Mouse (Mus musculus) intestine, postnatal 0 days (tissue): Measurements from ENCODE around the gene Srp54a. TPM values are rescaled to one million over a fixed set of nuclear protein-coding genes. Genes with fewer than 3 reads are reported as not detected.
A peak's percentile ranks its signal among the peaks of the same experiment; 100 is the strongest.

Experiments used
- ATAC-seq: fragments of 200-750 bp; cut with Nextera tagmentation; 2 replicates; pipeline ENCODE4 v1.8.0; 2017; ENCODE audit warnings: mild to moderate bottlenecking, moderate TSS enrichment, moderate library complexity
- H3K27ac ChIP-seq: fragments of 300-500 bp; sonication (generic); 2 replicates; pipeline ENCODE4 v1.5.1; 2014; ENCODE audit warnings: mild to moderate bottlenecking, low read depth, low read length, moderate library complexity
- H3K27me3 ChIP-seq: fragments of 300-500 bp; sonication (generic); replicated peaks from 2 replicates; pipeline ENCODE4 v1.6.1; 2014; ENCODE audit warnings: low read length, mixed read lengths; ENCODE audit not compliant: control insufficient read depth, insufficient read depth
- H3K36me3 ChIP-seq: fragments of 300-500 bp; sonication (generic); 2 replicates; pipeline ENCODE4 v1.6.1; 2014; ENCODE audit warnings: mild to moderate bottlenecking, moderate library complexity; ENCODE audit not compliant: control insufficient read depth, insufficient read depth
- H3K4me1 ChIP-seq: fragments of 300-500 bp; sonication (generic); replicated peaks from 2 replicates; pipeline ENCODE4 v1.6.1; 2014; ENCODE audit warnings: antibody characterized with exemption, low read length, mixed read lengths; ENCODE audit not compliant: control insufficient read depth, insufficient read depth
- H3K4me2 ChIP-seq: fragments of 300-500 bp; sonication (generic); replicated peaks from 2 replicates; pipeline ENCODE4 v1.6.1; 2014; ENCODE audit warnings: low read depth, mild to moderate bottlenecking, moderate library complexity
- H3K4me3 ChIP-seq: fragments of 300-500 bp; sonication (generic); 2 replicates; pipeline ENCODE4 v1.5.1; 2014; ENCODE audit warnings: low read depth, low read length
- H3K9ac ChIP-seq: fragments of 300-500 bp; sonication (generic); 2 replicates; pipeline ENCODE4 v1.6.1; 2014; ENCODE audit warnings: mild to moderate bottlenecking, low read depth, low read length
- H3K9me3 ChIP-seq: fragments of 300-500 bp; sonication (generic); 2 replicates; pipeline ENCODE4 v1.6.1; 2016; ENCODE audit warnings: mixed run types; ENCODE audit not compliant: control insufficient read depth
- CTCF ChIP-seq: sonication (generic); IDR thresholded peaks from 2 replicates; pipeline ENCODE4 v1.5.1; 2016; ENCODE audit warnings: low read depth, mild to moderate bottlenecking, control low read depth, antibody characterized with exemption, moderate library complexity
- WGBS: fragments of 180-500 bp; shearing (Covaris S2); extraction: QIAGEN DNeasy Blood & Tissue Kit; methylation state at CpG from one replicate; pipeline ENCODE4 v1.1.7; 2014; 5-methylcytosine and 5-hydroxymethylcytosine counted together
- polyA plus RNA-seq: library from polyadenylated mRNA; unstranded; fragments of >200 nt; fragmentation: Nextera tagmentation; extraction: Ambion mirVana; gene quantifications from 2 replicates; pipeline ENCODE4 v1.2.1, GENCODE M21; 2015

The Srp54a gene
- polyA plus RNA-seq, 1 experiment from 2014 or later, result 107 TPM

- H3K4me3 ChIP-seq, result no peak overlapping the region
- no peak overlapping the region for H3K9ac ChIP-seq
- no peaks in the 10 kb centered on the region for H3K4me1 ChIP-seq
- peaks cover 12% of the 10 kb centered on the region for H3K36me3 ChIP-seq
- no peaks in the 10 kb centered on the region for H3K27me3 ChIP-seq
- 28% methylated on average over 2 of the region's 2 CpGs for WGBS
- TF ChIP-seq CTCF, result 0 out of 2 replicates have a peak, but pooled peaks have one; percentile 24
- H3K9me3 ChIP-seq, result no peaks in the 10 kb centered on the region
- no peak overlapping the region for H3K4me2 ChIP-seq
- peak; percentile 10; the same call in 1 of the 2 replicates for ATAC-seq
- H3K27ac ChIP-seq, result no peak overlapping the region
These were observed 25.4 kb upstream of the Srp54a start for GRCm38 (mm10) chr12:55054551-55055241.

GRCm38 (mm10) chr12:55056703-55057102 is 23.4 kb upstream of the Srp54a start:
- no peak for TF ChIP-seq CTCF
- H3K9me3 ChIP-seq, result no peaks in the 10 kb centered on the region
- ATAC-seq, result no peak
- 62% methylated on average over 2 of the region's 2 CpGs for WGBS
- no peak overlapping the region for H3K4me2 ChIP-seq
- no peaks in the 10 kb centered on the region for H3K27me3 ChIP-seq
- no peak overlapping the region for H3K9ac ChIP-seq
- H3K27ac ChIP-seq, result no peak overlapping the region
- peaks cover 9% of the 10 kb centered on the region for H3K36me3 ChIP-seq
- no peak overlapping the region for H3K4me3 ChIP-seq
- no peaks in the 10 kb centered on the region for H3K4me1 ChIP-seq

- H3K9me3 ChIP-seq, result no peaks in the 10 kb centered on the region
- H3K4me2 ChIP-seq, result no peak overlapping the region
- H3K36me3 ChIP-seq, result peaks cover 9% of the 10 kb centered on the region
- H3K9ac ChIP-seq, result no peak overlapping the region
- 65% methylated on average over 6 of the region's 6 CpGs for WGBS
- no peak for ATAC-seq
- no peaks in the 10 kb centered on the region for H3K27me3 ChIP-seq
- no peak for TF ChIP-seq CTCF
- no peak overlapping the region for H3K4me3 ChIP-seq
- no peak overlapping the region for H3K27ac ChIP-seq
- no peaks in the 10 kb centered on the region for H3K4me1 ChIP-seq
These were observed 21.0 kb upstream of the Srp54a start for GRCm38 (mm10) chr12:55058865-55059615.

- no peak overlapping the region for H3K4me3 ChIP-seq
- no peak for ATAC-seq
These were observed 20.2 kb upstream of the Srp54a start for GRCm38 (mm10) chr12:55059812-55060211.

GRCm38 (mm10) chr12:55060212-55060898 is 19.7 kb upstream of the Srp54a start:
- TF ChIP-seq CTCF, result no peak
- H3K4me3 ChIP-seq, result no peak overlapping the region
- no peak overlapping the region; the same call in 1 of the 2 replicates for H3K27ac ChIP-seq
- no peak for ATAC-seq
- no peaks in the 10 kb centered on the region for H3K9me3 ChIP-seq
- H3K4me2 ChIP-seq, result no peak overlapping the region
- peaks cover 9% of the 10 kb centered on the region for H3K36me3 ChIP-seq
- no peaks in the 10 kb centered on the region for H3K27me3 ChIP-seq
- WGBS, result 58% methylated on average over 6 of the region's 6 CpGs
- no peaks in the 10 kb centered on the region for H3K4me1 ChIP-seq
- H3K9ac ChIP-seq, result no peak overlapping the region

More at GRCm38 (mm10) chr12:55059812-55060211, 20.2 kb upstream of the Srp54a start:
- Histone ChIP-seq H3K27ac (no peak overlapping the region), H3K27me3 (no peaks in the 10 kb centered on the region), H3K9ac (no peak overlapping the region), H3K4me2 (no peak overlapping the region), H3K4me1 (no peaks in the 10 kb centered on the region), H3K36me3 (peaks cover 9% of the 10 kb centered on the region), H3K9me3 (no peaks in the 10 kb centered on the region)
- 49% methylated on average over 3 of the region's 3 CpGs for WGBS
- no peak for TF ChIP-seq CTCF

- Histone ChIP-seq H3K4me1 (no peaks in the 10 kb centered on the region), H3K9ac (no peak overlapping the region), H3K27me3 (no peaks in the 10 kb centered on the region), H3K9me3 (no peaks in the 10 kb centered on the region), H3K4me2 (no peak overlapping the region), H3K36me3 (peaks cover 9% of the 10 kb centered on the region), H3K4me3 (no peak overlapping the region), H3K27ac (peak overlapping the region; percentile 15; the same call in 1 of the 2 replicates)
- 68% methylated on average over 10 of the region's 10 CpGs for WGBS
- TF ChIP-seq CTCF, result no peak
- ATAC-seq, result no peak
These were observed 19.1 kb upstream of the Srp54a start for GRCm38 (mm10) chr12:55061006-55061405.
